Mouse (Mus musculus) ovary, postnatal 14 days (tissue): ENCODE data around the gene Ppp1r27.
"Not testable (repeated sequence)": the region's sequence is repeated elsewhere in the genome, so short reads cannot be mapped to it uniquely, and the experiment has no call there.

Source experiments
- DNase-seq: peaks from one replicate; pipeline ENCODE4 v3.0.0; 2022; ENCODE audit warnings: low spot score

Gene Ppp1r27

GRCm38 (mm10) chr11:120514262-120514661, 36.7 kb downstream of the Ppp1r27 start:
- DNase-seq, result not testable (repeated sequence)

DNA sequence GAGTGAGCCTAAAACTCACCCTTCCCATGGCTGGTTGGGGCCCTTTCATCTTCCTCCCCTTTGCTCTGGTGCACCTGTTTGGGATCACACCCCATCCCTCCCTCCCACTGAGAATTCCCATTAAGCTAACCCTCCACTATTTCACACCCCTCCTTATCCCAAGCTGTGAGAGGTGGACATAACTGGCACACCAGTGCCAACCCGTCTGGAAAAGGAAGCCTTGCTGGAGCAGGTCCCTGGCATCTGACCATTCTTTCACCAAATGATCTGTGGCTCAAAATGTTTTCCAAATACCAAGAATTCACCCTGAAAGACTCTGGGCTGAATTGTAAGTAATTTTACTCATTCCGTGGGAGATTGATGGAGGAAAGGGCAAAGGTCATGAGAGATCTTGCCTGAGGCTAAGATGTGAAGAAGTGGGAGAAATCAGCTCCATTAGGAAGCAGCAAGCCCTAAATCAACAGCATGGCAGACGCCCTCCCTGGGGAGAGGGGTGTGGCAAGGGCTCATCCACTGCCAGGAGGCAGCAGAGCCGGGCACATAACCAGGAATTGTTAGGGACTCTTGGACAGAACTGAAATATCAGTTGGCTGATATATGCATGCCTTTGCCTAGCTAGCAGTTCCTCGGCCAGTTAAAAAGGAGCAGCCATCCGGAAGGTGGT, 38.0 kb downstream of the Ppp1r27 start:
- DNase-seq, result no peak

DNA sequence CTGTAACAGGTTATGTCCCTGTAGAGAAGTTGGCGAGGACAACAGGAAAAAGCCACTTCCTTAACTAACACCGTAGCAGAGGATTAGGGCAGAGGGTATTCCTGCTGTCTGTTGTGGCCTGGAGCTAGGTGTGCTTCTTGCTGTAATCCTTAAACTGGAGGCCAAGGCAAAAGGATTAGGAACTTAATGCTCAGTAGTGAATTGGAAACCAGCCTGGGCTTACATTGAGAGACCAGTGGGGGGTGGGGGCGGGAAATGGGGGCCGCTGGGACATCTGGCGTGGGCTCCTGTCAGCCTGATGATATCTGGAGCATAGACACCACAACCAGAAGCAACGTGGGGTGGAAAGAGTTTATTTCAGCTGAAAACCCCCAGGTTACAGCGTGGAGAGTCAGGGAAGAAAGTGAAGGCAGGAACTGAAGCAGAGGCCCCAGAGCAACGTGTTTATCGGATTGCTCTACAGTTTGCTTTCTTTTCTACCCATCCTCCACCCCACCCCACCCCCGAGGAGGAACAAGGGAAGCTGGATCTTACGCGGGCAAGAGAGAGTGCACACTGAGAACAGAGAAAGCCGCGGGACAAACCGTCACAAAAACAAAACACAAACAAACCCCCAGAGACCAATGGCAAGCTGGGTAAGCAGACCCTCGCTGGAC, 40.4 kb downstream of the Ppp1r27 start:
- DNase-seq, result no peak

DNA sequence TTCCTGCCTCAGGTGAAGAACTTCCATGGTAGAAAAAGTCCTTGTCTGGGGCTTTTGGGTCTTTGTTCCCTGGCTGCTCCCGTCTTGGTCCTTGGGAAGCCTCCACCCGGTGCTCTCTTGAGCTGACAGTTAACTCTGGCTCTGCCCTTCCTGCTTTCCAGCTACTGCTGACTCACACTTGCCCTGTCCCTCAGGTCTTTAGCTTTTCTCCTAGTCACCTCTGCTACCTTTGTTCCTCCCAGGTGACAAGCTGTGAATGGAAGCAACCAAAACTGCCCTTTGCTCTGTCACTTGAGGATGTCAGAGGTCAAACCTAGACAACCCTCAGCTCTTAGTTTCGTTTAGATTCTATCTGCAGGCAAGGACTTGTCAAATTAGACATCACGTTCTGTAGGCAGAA, 41.0 kb downstream of the Ppp1r27 start:
- DNase-seq, result no peak

GRCm38 (mm10) chr11:120508290-120508870, 42.6 kb downstream of the Ppp1r27 start:
- no peak for DNase-seq

DNA sequence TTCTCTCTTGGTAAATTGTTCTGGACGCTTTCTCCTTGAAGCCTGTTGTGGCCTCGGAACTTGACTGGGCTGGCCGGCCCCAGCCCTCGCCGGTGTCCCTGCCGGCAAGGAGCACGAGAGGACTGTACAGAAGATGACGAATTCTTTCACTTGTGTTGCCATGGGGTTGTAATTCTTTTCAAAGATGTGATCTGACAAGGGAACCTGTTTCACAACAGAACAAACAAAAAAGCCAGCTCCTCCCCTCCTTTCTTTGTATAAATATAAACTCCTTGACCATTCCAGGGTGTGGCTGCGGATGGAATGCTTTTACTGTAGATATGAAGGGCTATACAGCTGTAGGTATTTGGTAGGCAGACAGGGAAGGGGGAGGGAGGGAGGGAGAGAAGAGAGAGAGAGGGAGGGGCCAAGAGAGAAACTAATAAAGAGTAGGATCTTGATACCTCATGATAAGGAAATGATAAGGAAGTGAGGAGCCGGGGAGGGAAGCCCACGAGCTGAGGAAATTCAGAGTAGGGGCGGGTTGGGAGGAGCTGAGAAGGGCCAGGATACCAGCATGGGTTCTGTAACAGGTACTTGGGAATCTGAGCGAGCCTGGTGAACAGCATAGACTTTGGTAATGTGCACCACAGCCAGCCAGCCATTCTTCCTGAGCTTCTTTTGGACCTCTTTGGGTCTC, 43.2 kb downstream of the Ppp1r27 start:
- no peak for DNase-seq

DNA sequence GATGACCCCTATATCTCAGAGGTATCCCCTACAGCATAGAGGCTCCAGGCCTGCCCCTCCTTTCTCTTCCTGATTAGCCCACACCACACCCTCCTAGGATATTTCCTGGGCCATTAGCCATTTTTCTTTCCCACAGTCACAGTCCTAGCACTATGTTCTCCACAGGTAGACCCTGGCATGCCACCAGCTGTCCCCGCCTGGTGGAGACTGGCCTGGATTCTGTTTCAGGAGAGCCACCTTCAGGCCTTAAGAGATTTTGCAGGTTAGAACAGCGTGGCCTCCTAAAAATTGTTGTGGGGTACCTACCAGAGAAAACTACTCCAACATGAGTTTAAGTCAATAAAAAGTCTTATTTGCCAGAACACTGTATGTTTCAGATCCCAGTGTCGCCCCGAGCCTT, 44.0 kb downstream of the Ppp1r27 start:
- no peak for DNase-seq

DNA sequence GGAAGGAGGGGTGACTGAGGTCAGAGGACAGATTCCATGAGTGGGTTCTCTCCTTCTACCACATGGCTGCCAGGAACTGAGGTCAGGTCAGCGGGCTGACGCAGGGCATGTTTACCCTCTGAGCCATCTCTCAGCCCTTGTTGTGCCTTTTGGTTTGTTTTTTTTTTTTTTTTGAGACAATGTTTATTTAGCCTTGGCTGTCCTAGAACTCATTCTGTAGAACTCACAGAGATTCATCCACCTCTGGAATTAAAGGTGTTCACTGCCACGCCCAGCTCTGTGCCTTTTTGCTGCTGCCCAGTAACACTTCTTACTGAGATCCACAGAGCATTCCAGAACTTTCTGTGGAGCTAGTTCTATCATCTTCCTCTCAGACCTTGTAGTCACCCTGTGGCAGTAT, 45.3 kb downstream of the Ppp1r27 start:
- DNase-seq, result no peak

- DNase-seq, result no peak
Measured at GRCm38 (mm10) chr11:120501701-120502100, 49.2 kb downstream of the Ppp1r27 start.

DNA sequence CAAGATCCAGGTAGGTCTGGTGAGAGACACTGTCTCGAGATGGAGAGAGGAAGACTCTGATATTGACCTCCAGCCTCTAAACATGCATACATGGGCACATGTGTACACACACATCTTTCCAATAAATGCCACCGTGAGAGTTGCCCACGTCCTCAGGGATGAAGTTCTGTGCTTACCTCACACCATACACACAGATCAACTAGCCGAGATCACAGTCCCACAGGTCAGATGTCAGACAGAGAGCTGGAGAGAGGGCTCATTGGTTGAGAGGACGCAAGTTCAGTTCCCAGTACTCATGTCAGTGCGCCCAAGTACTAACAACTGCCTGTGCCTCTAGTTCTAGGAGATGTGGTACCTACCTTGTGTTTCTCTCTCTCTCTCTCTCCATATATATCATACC, 49.9 kb downstream of the Ppp1r27 start:
- DNase-seq, result no peak

GRCm38 (mm10) chr11:120500357-120500756, 50.6 kb downstream of the Ppp1r27 start:
- DNase-seq, result no peak
